Mouse (Mus musculus): ENCODE data around the gene Bloc1s2. TPM values are rescaled to one million over a fixed set of nuclear protein-coding genes. Genes with fewer than 3 reads are reported as not detected.

The Bloc1s2 gene
- polyA plus RNA-seq (2014; fragmentation: Illumina TruSeq; extraction: RNeasy Lipid Tissue Mini Kit (QIAGEN cat#74804); ENCODE audit: low read depth, low replicate concordance), result 55.8 TPM

GRCm38 (mm10) chr19:44145702-44146567 lies at the start of gene Bloc1s2:
TSS of gene Bloc1s2 (minus strand) at chr19:44146446.

GRCm38 (mm10) chr19:44192342-44192741 lies 46.1 kb upstream of the Bloc1s2 start, which contains the start of gene Pkd2l1:
TSS of gene Pkd2l1 (minus strand) at chr19:44192442.

GRCm38 (mm10) chr19:44135072-44135959 lies 10.9 kb downstream of the Bloc1s2 start, which contains the start of gene Cwf19l1:
TSS of gene Cwf19l1 (minus strand) at chr19:44135876.

GRCm38 (mm10) chr19:44106831-44107660 lies 39.2 kb downstream of the Bloc1s2 start, which contains the start of gene Chuk:
TSS of gene Chuk (minus strand) at chr19:44107480.

Other genes starting within 250 kb of the Bloc1s2 start
- 32.3 TPM for gene Dnmbp, start 206.3 kb downstream of the Bloc1s2 start, polyA plus RNA-seq (2014; fragmentation: Illumina TruSeq; extraction: RNeasy Lipid Tissue Mini Kit (QIAGEN cat#74804); ENCODE audit: low read depth, low replicate concordance)
- gene Cpn1, start 159.9 kb downstream of the Bloc1s2 start, polyA plus RNA-seq (2014; fragmentation: Illumina TruSeq; extraction: RNeasy Lipid Tissue Mini Kit (QIAGEN cat#74804); ENCODE audit: low read depth, low replicate concordance), result 2.0 TPM
- gene Cyp2c23, start 117.2 kb downstream of the Bloc1s2 start, polyA plus RNA-seq (2014; fragmentation: Illumina TruSeq; extraction: RNeasy Lipid Tissue Mini Kit (QIAGEN cat#74804); ENCODE audit: low read depth, low replicate concordance), result 0.95 TPM
- gene Erlin1, start 76.7 kb downstream of the Bloc1s2 start, polyA plus RNA-seq (2014; fragmentation: Illumina TruSeq; extraction: RNeasy Lipid Tissue Mini Kit (QIAGEN cat#74804); ENCODE audit: low read depth, low replicate concordance), result 105 TPM
- 260 TPM for gene Chuk, start 39.0 kb downstream of the Bloc1s2 start, polyA plus RNA-seq (2014; fragmentation: Illumina TruSeq; extraction: RNeasy Lipid Tissue Mini Kit (QIAGEN cat#74804); ENCODE audit: low read depth, low replicate concordance)
- 7.6 TPM for gene Cwf19l1, start 10.6 kb downstream of the Bloc1s2 start, polyA plus RNA-seq (2014; fragmentation: Illumina TruSeq; extraction: RNeasy Lipid Tissue Mini Kit (QIAGEN cat#74804); ENCODE audit: low read depth, low replicate concordance)
- gene Pkd2l1, start 46.0 kb upstream of the Bloc1s2 start, polyA plus RNA-seq (2014; fragmentation: Illumina TruSeq; extraction: RNeasy Lipid Tissue Mini Kit (QIAGEN cat#74804); ENCODE audit: low read depth, low replicate concordance), result not detected
- not detected for gene Scd3, start 56.8 kb upstream of the Bloc1s2 start, polyA plus RNA-seq (2014; fragmentation: Illumina TruSeq; extraction: RNeasy Lipid Tissue Mini Kit (QIAGEN cat#74804); ENCODE audit: low read depth, low replicate concordance)
- 414 TPM for gene Scd2, start 147.2 kb upstream of the Bloc1s2 start, polyA plus RNA-seq (2014; fragmentation: Illumina TruSeq; extraction: RNeasy Lipid Tissue Mini Kit (QIAGEN cat#74804); ENCODE audit: low read depth, low replicate concordance)
- 1.3 TPM for gene Scd4, start 186.6 kb upstream of the Bloc1s2 start, polyA plus RNA-seq (2014; fragmentation: Illumina TruSeq; extraction: RNeasy Lipid Tissue Mini Kit (QIAGEN cat#74804); ENCODE audit: low read depth, low replicate concordance)

All from sigmoid colon, adult 10 weeks (tissue).